Mouse (Mus musculus) brain, embryonic 14.5 days (tissue): ENCODE measurements around the gene Hist1h2ao. TPM values are rescaled to one million over a fixed set of nuclear protein-coding genes. Genes with fewer than 3 reads are reported as not detected.
"Not testable (repeated sequence)": the region's sequence is repeated elsewhere in the genome, so short reads cannot be mapped to it uniquely, and the experiment has no call there.

Experiments
- DNase-seq: peaks from one replicate; pipeline ENCODE4 v3.0.0-alpha.2; 2011; ENCODE audit warnings: low read depth
- CTCF ChIP-seq: fragments of 200-500 bp; IDR thresholded peaks from 2 replicates; pipeline ENCODE4 v1.5.1; 2012; ENCODE audit warnings: inconsistent platforms, mild to moderate bottlenecking, moderate library complexity, borderline replicate concordance; ENCODE audit not compliant: insufficient read depth, insufficient read length; ENCODE audit errors: extremely low read depth
- POLR2A ChIP-seq: fragments of 200-500 bp; IDR thresholded peaks from 2 replicates; pipeline ENCODE4 v1.6.1; 2012; ENCODE audit warnings: mild to moderate bottlenecking, inconsistent platforms, borderline replicate concordance; ENCODE audit not compliant: poor library complexity, insufficient read depth, insufficient read length, severe bottlenecking; ENCODE audit errors: extremely low read depth
- polyA plus RNA-seq: library from polyadenylated mRNA; depleted of rRNA; stranded (reverse); fragments of >200 nt; gene quantifications from 2 replicates; pipeline ENCODE4 v1.2.3, GENCODE M21; 2012; rRNA removed

Gene Hist1h2ao
- polyA plus RNA-seq, 1 experiment: not detected

DNA sequence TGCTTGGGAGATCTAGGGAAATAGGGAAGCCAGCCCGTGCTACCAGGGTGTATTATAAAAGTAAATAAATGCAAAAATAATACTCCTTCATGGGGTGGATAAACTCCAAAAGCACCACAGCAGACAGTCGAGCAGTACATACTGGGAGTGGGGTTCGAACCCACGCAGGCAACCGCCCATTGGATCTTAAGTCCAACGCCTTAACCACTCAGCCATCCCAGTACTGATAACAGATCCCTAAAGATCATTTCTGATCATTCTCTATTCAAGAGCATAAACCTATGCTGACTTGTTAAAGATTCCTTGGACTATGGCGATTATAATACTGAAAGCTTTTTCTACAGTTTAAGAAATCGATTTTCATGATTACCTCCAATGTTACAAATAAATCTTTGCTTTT is 37.6 kb downstream of the Hist1h2ao start:
- TF ChIP-seq POLR2A (no peak), CTCF (no peak)
- DNase-seq: peak; percentile 17

DNA sequence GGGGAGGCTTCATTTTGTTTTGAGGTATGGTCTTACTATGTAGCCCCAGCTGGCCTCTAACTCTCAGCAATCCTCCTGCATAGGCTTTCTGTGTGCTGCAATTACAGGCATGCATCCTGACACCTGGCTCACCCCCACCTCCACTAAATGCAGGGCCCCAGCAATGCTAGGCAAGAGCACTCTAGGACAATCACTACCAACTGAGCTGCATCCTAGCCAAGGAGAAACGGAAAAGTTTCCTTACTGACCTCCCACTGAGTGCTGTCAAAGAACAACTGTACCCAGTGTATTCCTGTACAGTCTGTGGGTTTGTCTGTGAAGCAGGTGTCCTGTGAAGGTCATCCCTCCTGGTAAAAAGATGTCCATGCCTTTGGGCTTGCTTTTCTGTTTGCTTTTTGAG is 40.4 kb downstream of the Hist1h2ao start:
- not testable (repeated sequence) for DNase-seq

DNA sequence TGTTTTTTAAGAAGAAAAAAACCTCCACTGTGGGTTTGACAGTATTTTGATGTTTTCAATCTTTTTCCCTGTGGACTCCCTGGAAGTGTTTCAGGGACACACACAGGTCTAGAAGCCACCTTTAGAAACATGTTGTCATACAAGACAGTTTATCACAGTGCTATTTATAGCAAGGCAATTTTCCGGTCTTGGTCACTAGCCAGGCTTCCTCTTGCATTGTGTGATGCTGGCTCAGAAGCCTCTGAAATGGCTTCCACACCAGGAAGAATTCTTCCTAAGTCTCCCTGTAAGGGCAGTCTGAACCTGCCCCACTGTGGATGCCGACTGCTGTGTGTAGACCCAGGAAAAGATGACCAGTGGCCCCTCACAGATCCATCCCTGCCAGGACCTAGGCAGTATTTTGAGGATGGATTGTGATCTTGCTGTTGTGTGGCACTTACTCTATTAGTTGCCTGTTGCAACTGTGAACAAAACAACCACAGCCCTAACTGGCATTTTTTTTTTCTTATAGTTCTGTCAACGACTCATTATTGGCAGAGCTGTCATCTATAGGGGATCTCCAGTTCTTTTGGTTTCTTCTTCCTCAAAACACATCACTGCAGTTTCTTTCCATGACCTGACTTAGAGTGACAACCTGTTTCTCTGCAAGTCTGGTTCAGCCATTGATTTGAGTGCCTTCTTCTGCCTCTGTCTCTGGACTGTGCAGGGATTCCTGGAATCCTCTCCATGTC is 42.1 kb downstream of the Hist1h2ao start:
- peak; percentile 4 for DNase-seq
- TF ChIP-seq CTCF: no peak
- TF ChIP-seq POLR2A: no peak

DNA sequence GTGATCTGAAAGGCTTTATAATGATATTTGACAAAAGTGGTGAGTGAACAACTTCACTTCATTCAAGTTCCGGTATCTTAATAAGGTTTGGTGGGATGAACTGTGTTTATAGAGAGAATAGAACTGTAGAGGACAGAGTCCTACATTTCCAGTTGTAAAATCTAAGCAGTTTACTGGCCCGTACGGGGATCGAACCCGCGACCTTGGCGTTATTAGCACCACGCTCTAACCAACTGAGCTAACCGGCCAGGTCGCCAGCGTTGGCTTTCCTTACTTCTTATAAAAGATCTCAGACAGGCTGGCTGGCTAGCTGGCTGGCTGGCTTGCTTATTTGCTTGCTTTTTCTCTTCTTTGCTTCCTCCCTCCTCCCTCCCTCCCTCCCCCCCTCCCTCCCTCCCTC is 44.9 kb downstream of the Hist1h2ao start:
- peak; percentile 69 for DNase-seq
- TF ChIP-seq POLR2A: no peak
- TF ChIP-seq CTCF: no peak

DNA sequence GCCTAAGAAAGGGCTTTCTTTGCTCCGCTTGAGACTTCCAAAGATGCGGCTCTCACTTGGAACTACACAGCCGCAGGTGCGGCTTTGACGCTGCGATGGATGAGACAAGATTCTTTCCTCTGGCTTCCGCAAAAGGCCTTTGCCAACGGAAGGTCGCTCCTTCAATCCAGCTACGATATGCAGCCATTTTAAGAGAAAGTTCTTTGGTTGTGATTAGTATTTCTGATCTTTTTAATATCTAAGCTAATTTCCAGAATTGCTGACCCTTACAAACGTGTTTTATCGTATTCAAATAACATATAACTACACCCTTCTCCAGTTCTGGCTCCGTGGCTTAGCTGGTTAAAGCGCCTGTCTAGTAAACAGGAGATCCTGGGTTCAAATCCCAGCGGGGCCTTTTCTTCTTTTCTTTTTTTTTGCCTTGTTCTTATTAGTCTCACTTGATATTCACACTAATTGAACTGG is 45.5 kb downstream of the Hist1h2ao start:
- peak; percentile 69 for DNase-seq

More for the DNA sequence above, 45.5 kb downstream of the Hist1h2ao start:
- TF ChIP-seq POLR2A (no peak), CTCF (no peak)

Other genes with a start within 250 kb of the Hist1h2ao start
- gene Olfr1364, start 228.7 kb upstream of the Hist1h2ao start, polyA plus RNA-seq: not detected in 2 replicates
- gene Olfr1362, start 196.4 kb upstream of the Hist1h2ao start, polyA plus RNA-seq: not detected in 2 replicates
- not detected in 2 replicates for gene Olfr11, start 167.9 kb upstream of the Hist1h2ao start, polyA plus RNA-seq
- not detected in 2 replicates for gene Olfr1361, start 147.1 kb upstream of the Hist1h2ao start, polyA plus RNA-seq
- not detected in 2 replicates for gene Olfr1360, start 133.1 kb upstream of the Hist1h2ao start, polyA plus RNA-seq
- gene Olfr1359, start 112.4 kb upstream of the Hist1h2ao start, polyA plus RNA-seq: not detected in 2 replicates
- gene Hist1h2bl, start 94.3 kb upstream of the Hist1h2ao start, polyA plus RNA-seq: 11.3 and 14.5 TPM in 2 replicates
- 14.3 and 24.3 TPM in 2 replicates for gene Hist1h2ai, start 94.0 kb upstream of the Hist1h2ao start, polyA plus RNA-seq
- 39.0 and 49.4 TPM in 2 replicates for gene Hist1h3h, start 92.8 kb upstream of the Hist1h2ao start, polyA plus RNA-seq
- gene Hist1h2bm, start 88.4 kb upstream of the Hist1h2ao start, polyA plus RNA-seq: 17.0 and 18.2 TPM in 2 replicates
- 17.8 and 19.9 TPM in 2 replicates for gene Hist1h4j, start 75.4 kb upstream of the Hist1h2ao start, polyA plus RNA-seq
- 20.2 and 29.6 TPM in 2 replicates for gene Hist1h4k, start 60.0 kb upstream of the Hist1h2ao start, polyA plus RNA-seq
- gene Hist1h2ak, start 56.6 kb upstream of the Hist1h2ao start, polyA plus RNA-seq: 21.4 and 26.4 TPM in 2 replicates
- gene Hist1h2bn, start 56.3 kb upstream of the Hist1h2ao start, polyA plus RNA-seq: 13.5 and 30.8 TPM in 2 replicates
- gene Hist1h1b, start 29.8 kb upstream of the Hist1h2ao start, polyA plus RNA-seq: 4.3 and 4.5 TPM in 2 replicates
- gene Hist1h3i, start 27.1 kb upstream of the Hist1h2ao start, polyA plus RNA-seq: 35.6 and 40.1 TPM in 2 replicates
- 8.8 and 12.7 TPM in 2 replicates for gene Hist1h2an, start 23.2 kb upstream of the Hist1h2ao start, polyA plus RNA-seq
- gene Hist1h2bp, start 23.0 kb upstream of the Hist1h2ao start, polyA plus RNA-seq: 2.5 TPM in 2 replicates
- 12.6 and 16.3 TPM in 2 replicates for gene Hist1h2bq, start 268 bp upstream of the Hist1h2ao start, polyA plus RNA-seq
- not detected in 2 replicates for gene Hist1h4m, start 1.3 kb downstream of the Hist1h2ao start, polyA plus RNA-seq
- gene Hist1h4n, start 21.7 kb downstream of the Hist1h2ao start, polyA plus RNA-seq: 25.9 and 58.6 TPM in 2 replicates
- gene Hist1h2ap, start 23.0 kb downstream of the Hist1h2ao start, polyA plus RNA-seq: 71.3 and 78.4 TPM in 2 replicates
- 5.6 and 6.6 TPM in 2 replicates for gene Hist1h2br, start 23.3 kb downstream of the Hist1h2ao start, polyA plus RNA-seq
- 14.5 and 14.9 TPM in 2 replicates for gene Zfp184, start 134.6 kb downstream of the Hist1h2ao start, polyA plus RNA-seq
- 0.04 TPM in 1 of 2 replicates, not detected in the other for gene Pom121l2, start 170.7 kb downstream of the Hist1h2ao start, polyA plus RNA-seq
- 0.08 and 0.21 TPM in 2 replicates for gene Prss16, start 199.3 kb downstream of the Hist1h2ao start, polyA plus RNA-seq
- gene Hist1h2ah, start 225.1 kb downstream of the Hist1h2ao start, polyA plus RNA-seq: 8.8 and 13.4 TPM in 2 replicates
- 20.9 and 21.3 TPM in 2 replicates for gene Hist1h2bk, start 225.4 kb downstream of the Hist1h2ao start, polyA plus RNA-seq
- gene Hist1h4i, start 230.9 kb downstream of the Hist1h2ao start, polyA plus RNA-seq: 20.0 and 40.1 TPM in 2 replicates
- gene Hist1h2ag, start 232.5 kb downstream of the Hist1h2ao start, polyA plus RNA-seq: 32.1 and 55.3 TPM in 2 replicates
- gene Hist1h2bj, start 232.7 kb downstream of the Hist1h2ao start, polyA plus RNA-seq: 20.2 and 23.7 TPM in 2 replicates